ENCODE assay signal across 25 mouse cellular contexts in the genomic region with DNA sequence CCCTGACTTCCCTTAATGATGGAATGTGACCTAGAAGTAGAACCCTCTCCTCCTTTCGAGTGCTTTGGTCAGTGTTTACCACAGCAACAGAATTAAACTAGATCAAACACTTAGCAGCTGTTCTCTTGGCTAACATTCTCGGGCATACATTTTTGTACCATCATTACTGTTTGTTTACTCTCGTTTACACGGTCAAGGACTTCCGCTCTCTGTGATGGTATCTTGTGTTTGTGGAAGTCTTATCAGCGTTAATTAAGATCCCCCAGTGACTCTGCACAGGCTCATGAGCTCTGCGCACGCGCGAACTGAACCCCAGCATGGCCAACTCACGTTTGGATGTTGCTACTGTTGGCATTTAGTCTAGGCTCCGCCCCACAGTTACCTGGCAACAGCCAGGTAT. TPM values are rescaled to one million over a fixed set of nuclear protein-coding genes. Genes with fewer than 3 reads are reported as not detected.
DNase-seq lines count a peak whose midpoint lies in the region; ATAC-seq and TF ChIP-seq lines count a peak whose summit lies in the region.
"Had no signal": no experiment of that assay in that cellular context is flagged by ENCODE, and none has a peak within 500 bp of the region (broad histone marks: within the 10 kb centered on the region; RNA-seq: fewer than 3 reads in every experiment).

No protein-coding gene starts in this region.

- H3K4me2 ChIP-seq in intestine, embryonic 16.5 days (ENCODE audit: low read depth, low read length): no peak overlapping the region
- H3K4me2 ChIP-seq in intestine, embryonic 15.5 days (replicated peaks): no peak overlapping the region
- no peak overlapping the region for H3K4me2 ChIP-seq in liver, postnatal 0 days (ENCODE audit: low read depth, low read length)
- no peak overlapping the region for H3K4me2 ChIP-seq in liver, embryonic 12.5 days
- H3K4me2 ChIP-seq: hindbrain, embryonic 12.5 days; kidney, embryonic 15.5 days; limb, embryonic 15.5 days; lung, embryonic 15.5 days; neural tube, embryonic 12.5 days had no signal

- no peak overlapping the region for H3K4me3 ChIP-seq in intestine, embryonic 16.5 days (ENCODE audit: low read length)
- H3K4me3 ChIP-seq in intestine, embryonic 15.5 days (replicated peaks): no peak overlapping the region
- no peak overlapping the region for H3K4me3 ChIP-seq in liver, postnatal 0 days (ENCODE audit: low read depth, low read length)
- H3K4me3 ChIP-seq in liver, embryonic 12.5 days: no peak overlapping the region
- H3K4me3 ChIP-seq: embryonic facial prominence, embryonic 10.5 days; hindbrain, embryonic 12.5 days; kidney, embryonic 15.5 days; limb, embryonic 15.5 days; lung, embryonic 15.5 days; neural tube, embryonic 12.5 days had no signal

- peak; percentile 16 for DNase-seq in liver, postnatal 0 days
- peak; percentile 66 to 78 for DNase-seq in lung, adult 18-20 months
- peak; percentile 36 for DNase-seq in lung, postnatal 14 days
- DNase-seq in gastrocnemius, adult 8-10 months (ENCODE audit: low spot score in 2 of 2): no peak
- DNase-seq in frontal cortex, postnatal 25 days (ENCODE audit: low spot score in 2 of 2): no peak
- DNase-seq: adrenal gland, postnatal 25 days; cerebellum, adult 9-11 months; gastrocnemius, postnatal 25 days; heart, adult 18-20 months; left cerebral cortex, postnatal 4 days; midbrain, embryonic 14.5 days; retina, postnatal 1 day; right cerebral cortex, postnatal 25 days; spleen, adult 18-20 months; thymus, postnatal 25 days had no signal

- no peaks in the 10 kb centered on the region for H3K27me3 ChIP-seq in intestine, embryonic 16.5 days (replicated peaks; ENCODE audit: control insufficient read depth, insufficient read depth, low read length)
- H3K27me3 ChIP-seq in intestine, embryonic 15.5 days (replicated peaks): no peaks in the 10 kb centered on the region
- no peaks in the 10 kb centered on the region for H3K27me3 ChIP-seq in liver, postnatal 0 days (ENCODE audit: insufficient read depth, low read length)
- no peaks in the 10 kb centered on the region for H3K27me3 ChIP-seq in liver, embryonic 12.5 days (replicated peaks)
- H3K27me3 ChIP-seq: hindbrain, embryonic 12.5 days; kidney, embryonic 15.5 days; limb, embryonic 15.5 days; lung, embryonic 15.5 days; neural tube, embryonic 12.5 days had no signal

- H3K4me1 ChIP-seq in intestine, embryonic 16.5 days (ENCODE audit: control insufficient read depth, insufficient read depth, low read length): peaks cover 3% of the 10 kb centered on the region; the same call in 1 of the 2 replicates
- H3K4me1 ChIP-seq in intestine, embryonic 15.5 days (replicated peaks): no peaks in the 10 kb centered on the region
- H3K4me1 ChIP-seq in liver, postnatal 0 days (ENCODE audit: insufficient read depth): no peaks in the 10 kb centered on the region
- H3K4me1 ChIP-seq in liver, embryonic 12.5 days: no peaks in the 10 kb centered on the region
- H3K4me1 ChIP-seq: embryonic facial prominence, embryonic 10.5 days; hindbrain, embryonic 12.5 days; kidney, embryonic 15.5 days; limb, embryonic 15.5 days; neural tube, embryonic 12.5 days had no signal

- no peak for TF ChIP-seq CTCF in liver, postnatal 0 days (IDR thresholded peaks at IDR 0.05; ENCODE audit: low read depth)

- no peak overlapping the region for H3K27ac ChIP-seq in intestine, embryonic 16.5 days (ENCODE audit: low read length)
- no peak overlapping the region for H3K27ac ChIP-seq in intestine, embryonic 15.5 days
- H3K27ac ChIP-seq in liver, postnatal 0 days (ENCODE audit: low read depth): no peak overlapping the region
- no peak overlapping the region for H3K27ac ChIP-seq in liver, embryonic 12.5 days
- H3K27ac ChIP-seq: embryonic facial prominence, embryonic 10.5 days; hindbrain, embryonic 12.5 days; kidney, embryonic 15.5 days; limb, embryonic 15.5 days; lung, embryonic 15.5 days; neural tube, embryonic 12.5 days had no signal

- H3K9me3 ChIP-seq in intestine, embryonic 16.5 days (ENCODE audit: control insufficient read depth, low read length): no peaks in the 10 kb centered on the region
- no peaks in the 10 kb centered on the region for H3K9me3 ChIP-seq in intestine, embryonic 15.5 days
- H3K9me3 ChIP-seq in liver, postnatal 0 days (ENCODE audit: low read length): no peaks in the 10 kb centered on the region
- no peaks in the 10 kb centered on the region for H3K9me3 ChIP-seq in liver, embryonic 12.5 days (replicated peaks)
- H3K9me3 ChIP-seq: embryonic facial prominence, embryonic 10.5 days; hindbrain, embryonic 12.5 days; kidney, embryonic 15.5 days; limb, embryonic 15.5 days; lung, embryonic 15.5 days; neural tube, embryonic 12.5 days had no signal

- no peak overlapping the region for H3K9ac ChIP-seq in intestine, embryonic 16.5 days (ENCODE audit: low read depth, low read length)
- no peak overlapping the region for H3K9ac ChIP-seq in intestine, embryonic 15.5 days
- no peak overlapping the region for H3K9ac ChIP-seq in liver, postnatal 0 days (replicated peaks)
- no peak overlapping the region for H3K9ac ChIP-seq in liver, embryonic 12.5 days
- H3K9ac ChIP-seq: hindbrain, embryonic 12.5 days; kidney, embryonic 15.5 days; limb, embryonic 15.5 days; lung, embryonic 15.5 days; neural tube, embryonic 12.5 days had no signal

- TF ChIP-seq EP300 in liver, postnatal 0 days (IDR thresholded peaks at IDR 0.05; ENCODE audit: low read depth): no peak

- H3K36me3 ChIP-seq in intestine, embryonic 16.5 days (ENCODE audit: control insufficient read depth, insufficient read depth, low read length): no peaks in the 10 kb centered on the region
- H3K36me3 ChIP-seq in intestine, embryonic 15.5 days: no peaks in the 10 kb centered on the region
- H3K36me3 ChIP-seq in liver, postnatal 0 days (replicated peaks; ENCODE audit: insufficient read depth, low read length): no peaks in the 10 kb centered on the region
- H3K36me3 ChIP-seq in liver, embryonic 12.5 days: no peaks in the 10 kb centered on the region
- H3K36me3 ChIP-seq: embryonic facial prominence, embryonic 10.5 days; hindbrain, embryonic 12.5 days; kidney, embryonic 15.5 days; limb, embryonic 15.5 days; lung, embryonic 15.5 days; neural tube, embryonic 12.5 days had no signal

- ATAC-seq in intestine, embryonic 16.5 days: peak; percentile 11; the same call in 1 of the 2 replicates
- no peak for ATAC-seq in intestine, embryonic 15.5 days
- no peak for ATAC-seq in liver, postnatal 0 days
- no peak for ATAC-seq in liver, embryonic 12.5 days
- ATAC-seq: forebrain, embryonic 16.5 days had no signal

- 33% methylated on average over 12 of the region's 12 CpGs for WGBS in intestine, embryonic 16.5 days
- 36% methylated on average over 12 of the region's 12 CpGs for WGBS in intestine, embryonic 15.5 days
- 46% methylated on average over 12 of the region's 12 CpGs for WGBS in liver, postnatal 0 days (ENCODE audit: insufficient replicate concordance)
- 43% methylated on average over 12 of the region's 12 CpGs for WGBS in liver, embryonic 12.5 days (ENCODE audit: insufficient replicate concordance)

RNA-seq across cellular contexts. Expression of gene Ank3, which starts 16.3 kb away (rescaled TPM):
- polyA plus RNA-seq in intestine, embryonic 16.5 days (2015; fragmentation: Nextera tagmentation; extraction: Ambion mirVana): 21.7 and 26.8 TPM in 2 replicates
- polyA plus RNA-seq in intestine, embryonic 15.5 days (2015; fragmentation: Nextera tagmentation; extraction: Ambion mirVana): 21.5 and 21.9 TPM in 2 replicates
- polyA plus RNA-seq in liver, postnatal 0 days (2015; fragmentation: Nextera tagmentation; extraction: Ambion mirVana): 7.1 and 7.6 TPM in 2 replicates
- polyA plus RNA-seq in liver, embryonic 12.5 days (2016; fragmentation: Nextera tagmentation; extraction: Ambion mirVana): 9.2 and 10.0 TPM in 2 replicates
- total RNA-seq in gastrocnemius, adult 8-10 months (2022): 100 to 1,000 TPM in 1 of 4 experiments, 10 to 100 TPM in 3; 81.4 to 115 (median 89.6) TPM

Comparison
In these comparisons a context has a peak if more than half of its experiments do, and no peak if none do; other contexts are left out.
1. DNase-seq: peak in liver, postnatal 0 days (single experiment), lung, adult 18-20 months (2 of 2) and lung, postnatal 14 days (single experiment); none in gastrocnemius, adult 8-10 months (0 of 2) and frontal cortex, postnatal 25 days (0 of 2).